Mouse (Mus musculus) limb, embryonic 14.5 days (tissue): ENCODE measurements around the gene Ipo4. TPM values are rescaled to one million over a fixed set of nuclear protein-coding genes. Genes with fewer than 3 reads are reported as not detected.

ENCODE experiments used
- ATAC-seq: fragments of 200-750 bp; cut with Nextera tagmentation; 2 replicates; pipeline ENCODE4 v1.8.0; 2017; ENCODE audit warnings: low read depth, moderate number of reproducible peaks, moderate TSS enrichment; ENCODE audit not compliant: low FRiP score
- DNase-seq: peaks from one replicate; pipeline ENCODE4 v3.0.0-alpha.2; 2015; ENCODE audit warnings: low spot score
- H3K27ac ChIP-seq: fragments of 300-500 bp; sonication (generic); replicated peaks from 2 replicates; pipeline ENCODE4 v1.5.1; 2014; ENCODE audit warnings: low read depth, mild to moderate bottlenecking, low read length, moderate library complexity, mixed read lengths
- H3K27me3 ChIP-seq: fragments of 300-500 bp; sonication (generic); 2 replicates; pipeline ENCODE4 v1.6.1; 2014; ENCODE audit warnings: low read length, mixed read lengths; ENCODE audit not compliant: control insufficient read depth, insufficient read depth
- H3K36me3 ChIP-seq: fragments of 300-500 bp; sonication (generic); 2 replicates; pipeline ENCODE4 v1.6.1; 2014; ENCODE audit warnings: mild to moderate bottlenecking, low read length, moderate library complexity, mixed read lengths; ENCODE audit not compliant: control insufficient read depth, insufficient read depth
- H3K4me1 ChIP-seq: fragments of 300-500 bp; sonication (generic); 2 replicates; pipeline ENCODE4 v1.6.1; 2014; ENCODE audit warnings: antibody characterized with exemption, low read length, mixed read lengths; ENCODE audit not compliant: control insufficient read depth, insufficient read depth
- H3K4me2 ChIP-seq: fragments of 300-500 bp; sonication (generic); replicated peaks from 2 replicates; pipeline ENCODE4 v1.6.1; 2014; ENCODE audit warnings: low read depth, mild to moderate bottlenecking, low read length, moderate library complexity; ENCODE audit not compliant: severe bottlenecking
- H3K4me3 ChIP-seq: fragments of 300-500 bp; sonication (generic); replicated peaks from 2 replicates; pipeline ENCODE4 v1.5.1; 2014; ENCODE audit warnings: low read length
- H3K9ac ChIP-seq: fragments of 300-500 bp; sonication (generic); 2 replicates; pipeline ENCODE4 v1.6.1; 2014; ENCODE audit warnings: mild to moderate bottlenecking, low read depth, low read length, moderate library complexity; ENCODE audit not compliant: severe bottlenecking
- H3K9me3 ChIP-seq: fragments of 300-500 bp; sonication (generic); 2 replicates; pipeline ENCODE4 v1.6.1; 2016; ENCODE audit warnings: low read length; ENCODE audit not compliant: control insufficient read depth
- POLR2A ChIP-seq: fragments of 200-500 bp; IDR thresholded peaks from 2 replicates; pipeline ENCODE4 v1.8.0; 2012; ENCODE audit warnings: inconsistent platforms, mild to moderate bottlenecking, moderate library complexity, borderline replicate concordance; ENCODE audit not compliant: insufficient read depth, insufficient read length; ENCODE audit errors: extremely low read depth
- WGBS: fragments of 180-500 bp; shearing (Covaris S2); extraction: QIAGEN DNeasy Blood & Tissue Kit; methylation state at CpG from one replicate; pipeline ENCODE4 v1.1.7; 2014; 5-methylcytosine and 5-hydroxymethylcytosine counted together
- polyA plus RNA-seq, 2 experiments: library from polyadenylated mRNA; depleted of rRNA in 1 of 2; stranded (reverse) in 1 of 2; unstranded in 1 of 2; fragments of >200 nt; fragmentation: Nextera tagmentation in 1 of 2; extraction: Ambion mirVana in 1 of 2; gene quantifications; 2 replicates each; pipeline versions ENCODE4 v1.2.1 to v1.2.3; 2012 to 2014

Ipo4 gene
- polyA plus RNA-seq, 2 experiments, result 131 to 185 TPM

- peaks cover 5% of the 10 kb centered on the region for H3K4me1 ChIP-seq
- peak overlapping the region; percentile 21; the same call in 1 of the 2 replicates for H3K27ac ChIP-seq
- H3K4me3 ChIP-seq, result peak overlapping the region; percentile 33
- DNase-seq, result peak; percentile 92
- no peaks in the 10 kb centered on the region for H3K27me3 ChIP-seq
- ATAC-seq, result peak; percentile 94
- WGBS, result 16% methylated on average over 18 of the region's 19 CpGs
- H3K36me3 ChIP-seq, result peaks cover 73% of the 10 kb centered on the region
- TF ChIP-seq POLR2A, result no peak
- H3K4me2 ChIP-seq, result peak overlapping the region; percentile 49
- H3K9me3 ChIP-seq, result no peaks in the 10 kb centered on the region
- H3K9ac ChIP-seq, result peak overlapping the region; percentile 25; the same call in 1 of the 2 replicates
Observed at GRCm38 (mm10) chr14:55603633-55604576, 31.9 kb downstream of the Ipo4 start.

DNA sequence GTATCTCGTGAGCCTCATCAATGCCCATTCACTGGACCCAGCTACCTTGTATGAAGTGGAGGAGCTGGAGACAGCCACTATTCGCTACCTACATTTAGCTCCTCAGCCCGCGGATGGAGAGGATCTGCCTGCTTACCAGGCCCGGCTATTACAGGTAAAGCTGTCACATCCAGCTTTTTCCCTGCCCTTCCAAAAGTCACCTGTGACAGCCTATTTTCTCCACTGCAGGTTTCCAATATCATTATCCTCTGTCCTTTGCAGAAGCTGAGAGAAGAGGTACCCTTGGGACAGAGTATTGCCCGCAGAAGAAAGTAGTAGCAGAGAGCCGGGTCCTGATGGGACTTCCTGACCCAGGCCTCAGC lies 32.5 kb downstream of the Ipo4 start, which contains the start of gene Irf9:
Irf9 (plus strand) TSS at position 301 of the 362 bp plus-strand sequence.
- Histone ChIP-seq H3K4me3 (peak within 1 kb of the TSS; percentile 33), H3K4me1 (peaks cover 5% of the 10 kb centered on the region), H3K9me3 (no peaks in the 10 kb centered on the region), H3K4me2 (peak within 1 kb of the TSS; percentile 49), H3K27ac (peak within 1 kb of the TSS; percentile 21; the same call in 1 of the 2 replicates), H3K27me3 (no peaks in the 10 kb centered on the region), H3K36me3 (peaks cover 73% of the 10 kb centered on the region), H3K9ac (peak within 1 kb of the TSS; percentile 25; the same call in 1 of the 2 replicates)
- ATAC-seq, result no peak
- no peak for DNase-seq
- no peak for TF ChIP-seq POLR2A
- WGBS, result 73% methylated on average over 7 of the region's 7 CpGs

DNA sequence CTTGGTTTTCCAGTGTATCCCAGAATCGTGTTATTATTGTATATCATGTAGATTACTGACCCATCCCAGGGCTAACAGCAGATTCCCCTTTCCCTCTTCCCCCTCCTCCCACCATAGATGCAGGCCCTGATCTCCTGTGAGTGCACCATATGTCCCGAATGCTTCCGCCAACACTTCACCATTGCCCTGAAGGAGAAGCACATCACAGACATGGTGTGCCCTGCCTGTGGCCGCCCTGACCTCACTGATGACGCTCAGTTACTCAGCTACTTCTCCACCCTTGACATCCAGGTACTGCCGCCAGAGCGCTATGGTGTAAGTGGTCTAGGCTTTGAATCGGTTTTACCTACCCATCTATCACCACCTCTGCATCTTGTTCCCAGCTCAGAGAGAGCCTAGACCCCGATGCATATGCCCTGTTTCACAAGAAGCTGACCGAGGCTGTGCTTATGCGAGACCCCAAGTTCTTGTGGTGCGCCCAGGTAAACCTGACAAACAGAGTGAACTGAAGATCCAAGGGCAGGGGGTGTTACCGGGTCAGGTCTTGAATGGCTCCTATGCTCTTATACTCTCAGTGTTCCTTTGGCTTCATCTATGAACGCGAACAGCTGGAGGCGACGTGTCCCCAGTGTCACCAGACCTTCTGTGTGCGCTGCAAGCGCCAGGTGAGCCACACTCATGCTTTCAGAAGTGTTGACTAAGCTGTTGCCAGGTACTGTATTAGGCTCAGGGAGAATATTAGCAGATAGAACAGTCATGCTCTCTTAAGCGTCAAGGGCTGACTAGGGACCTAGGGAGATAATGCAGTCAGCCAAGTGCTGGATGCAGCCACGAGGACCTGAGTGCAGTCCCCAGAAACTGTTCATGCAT lies 37.0 kb downstream of the Ipo4 start:
- Histone ChIP-seq H3K4me1 (peaks cover 2% of the 10 kb centered on the region; the same call in 1 of the 2 replicates), H3K4me3 (no peak overlapping the region), H3K9me3 (no peaks in the 10 kb centered on the region), H3K27ac (no peak overlapping the region), H3K27me3 (no peaks in the 10 kb centered on the region), H3K9ac (no peak overlapping the region), H3K36me3 (peaks cover 89% of the 10 kb centered on the region), H3K4me2 (no peak overlapping the region)
- DNase-seq, result no peak
- 95% methylated on average over 21 of the region's 21 CpGs for WGBS
- no peak for TF ChIP-seq POLR2A
- no peak for ATAC-seq

GRCm38 (mm10) chr14:55596036-55596690 lies 39.6 kb downstream of the Ipo4 start:
- whole genome bisulfite sequencing, result 74% methylated on average over 13 of the region's 13 CpGs
- H3K4me1 ChIP-seq, result peaks cover 8% of the 10 kb centered on the region
- no peak for ATAC-seq
- peaks cover 64% of the 10 kb centered on the region for H3K36me3 ChIP-seq
- H3K27ac ChIP-seq, result no peak overlapping the region
- no peak for TF ChIP-seq POLR2A
- no peak overlapping the region for H3K4me3 ChIP-seq
- no peak overlapping the region for H3K9ac ChIP-seq
- H3K27me3 ChIP-seq, result no peaks in the 10 kb centered on the region
- no peaks in the 10 kb centered on the region for H3K9me3 ChIP-seq
- H3K4me2 ChIP-seq, result no peak overlapping the region
- DNase-seq, result no peak

DNA sequence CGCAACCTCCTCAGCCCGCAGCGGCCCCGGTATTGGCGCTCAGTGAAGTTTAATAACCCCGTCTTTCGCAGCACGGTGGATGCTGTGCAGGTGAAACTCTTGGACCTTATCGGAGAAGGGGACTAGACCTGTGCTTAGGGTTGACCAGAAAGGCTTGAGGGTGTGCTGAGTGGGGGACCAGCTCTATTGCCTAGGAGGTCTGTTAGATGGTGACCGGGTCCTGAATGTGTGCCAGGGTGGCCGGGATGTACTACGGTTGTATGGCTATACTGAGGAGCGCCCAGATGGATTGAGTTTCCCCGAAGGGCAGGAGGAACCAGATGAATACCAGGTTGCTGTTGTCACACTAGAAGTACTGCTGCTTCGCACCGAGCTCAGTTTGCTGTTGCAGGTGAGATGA lies 43.5 kb downstream of the Ipo4 start:
- Histone ChIP-seq H3K9ac (peak overlapping the region; percentile 74), H3K9me3 (no peaks in the 10 kb centered on the region), H3K4me2 (peak overlapping the region; percentile 85), H3K27me3 (no peaks in the 10 kb centered on the region), H3K4me3 (peak overlapping the region; percentile 91), H3K27ac (no peak overlapping the region), H3K36me3 (peaks cover 53% of the 10 kb centered on the region), H3K4me1 (peaks cover 15% of the 10 kb centered on the region)
- DNase-seq (no peak), ATAC-seq (no peak)
- 4% methylated on average over 16 of the region's 16 CpGs for WGBS
- TF ChIP-seq POLR2A, result no peak
